Mouse (Mus musculus) C2C12 (cell line): ENCODE data around the gene Lca5l.

ENCODE experiments used
- CTCF ChIP-seq: IDR thresholded peaks from one replicate; pipeline ENCODE4 v1.5.1; 2011; ENCODE audit not compliant: control insufficient read depth, insufficient read depth, insufficient read length
- MAX ChIP-seq: IDR thresholded peaks from one replicate; pipeline ENCODE4 v1.6.1; 2011; ENCODE audit warnings: mild to moderate bottlenecking, control low read depth
- USF1 ChIP-seq: IDR thresholded peaks from one replicate; pipeline ENCODE4 v1.6.1; 2011; ENCODE audit warnings: low read depth, mild to moderate bottlenecking, control low read depth, moderate library complexity

- TF ChIP-seq USF1 (no peak), CTCF (no peak), MAX (no peak)
Measured at GRCm38 (mm10) chr16:96222452-96222851, 30.4 kb upstream of the Lca5l start.
